Mouse (Mus musculus) heart, embryonic 15.5 days (tissue): ENCODE measurements around the gene Col23a1. TPM values are rescaled to one million over a fixed set of nuclear protein-coding genes. Genes with fewer than 3 reads are reported as not detected.
A peak's percentile ranks its signal among the peaks of the same experiment; 100 is the strongest.

Experiments used
- ATAC-seq: fragments of 200-750 bp; cut with Nextera tagmentation; replicated peaks from 2 replicates; pipeline ENCODE4 v1.8.0; 2017; ENCODE audit warnings: low read depth, moderate TSS enrichment; ENCODE audit not compliant: insufficient number of reproducible peaks, insufficient read depth, low FRiP score
- H3K27ac ChIP-seq: fragments of 300-500 bp; sonication (generic); 2 replicates; pipeline ENCODE4 v1.5.1; 2015; ENCODE audit warnings: mild to moderate bottlenecking, inconsistent platforms
- H3K27me3 ChIP-seq: fragments of 300-500 bp; sonication (generic); 2 replicates; pipeline ENCODE4 v1.6.1; 2015; ENCODE audit warnings: inconsistent platforms
- H3K36me3 ChIP-seq: fragments of 300-500 bp; sonication (generic); 2 replicates; pipeline ENCODE4 v1.6.1; 2015; ENCODE audit warnings: mild to moderate bottlenecking, inconsistent platforms
- H3K4me1 ChIP-seq: fragments of 300-500 bp; sonication (generic); replicated peaks from 2 replicates; pipeline ENCODE4 v1.6.1; 2015; ENCODE audit warnings: inconsistent platforms
- H3K4me2 ChIP-seq: fragments of 300-500 bp; sonication (generic); 2 replicates; pipeline ENCODE4 v1.6.1; 2015; ENCODE audit warnings: inconsistent platforms, mild to moderate bottlenecking, moderate library complexity
- H3K4me3 ChIP-seq: fragments of 300-500 bp; sonication (generic); 2 replicates; pipeline ENCODE4 v1.5.1; 2015; ENCODE audit warnings: mild to moderate bottlenecking, inconsistent platforms
- H3K9ac ChIP-seq: fragments of 300-500 bp; sonication (generic); 2 replicates; pipeline ENCODE4 v1.6.1; 2015; ENCODE audit warnings: mild to moderate bottlenecking, inconsistent platforms
- H3K9me3 ChIP-seq: fragments of 300-500 bp; sonication (generic); replicated peaks from 2 replicates; pipeline ENCODE4 v1.6.1; 2016; ENCODE audit warnings: inconsistent platforms
- WGBS: fragments of 180-500 bp; shearing (Covaris S2); methylation state at CpG from one replicate; pipeline ENCODE4 v1.1.7; 2015; ENCODE audit warnings: mixed read lengths; 5-methylcytosine and 5-hydroxymethylcytosine counted together
- polyA plus RNA-seq: library from polyadenylated mRNA; unstranded; fragments of >200 nt; fragmentation: Nextera tagmentation; extraction: Ambion mirVana; gene quantifications from 2 replicates; pipeline ENCODE4 v1.2.1, GENCODE M21; 2015

Gene Col23a1
- polyA plus RNA-seq, 1 experiment from 2014 or later: 7.2 TPM

DNA sequence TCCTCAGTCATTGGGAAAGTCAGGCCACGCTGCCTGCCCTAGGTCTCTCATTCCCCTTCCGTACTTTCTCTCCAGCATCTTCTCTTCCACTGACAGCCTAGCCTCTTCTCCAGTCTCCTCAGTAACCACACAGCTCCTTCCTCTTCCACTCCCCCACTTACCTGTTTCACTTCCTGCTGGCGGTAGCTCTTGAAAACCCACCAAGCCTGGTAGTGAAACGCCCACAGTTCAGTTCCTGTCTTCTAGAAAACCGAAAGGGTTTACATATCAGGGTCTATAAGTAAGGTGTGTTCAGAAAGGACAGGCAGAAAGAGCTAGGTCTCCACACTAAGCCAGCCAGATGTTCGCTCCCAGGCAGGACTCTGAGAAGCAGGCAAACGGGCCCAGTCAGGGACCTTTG, 287.9 kb downstream of the Col23a1 start:
- ATAC-seq: no peak
- no peak overlapping the region for H3K4me2 ChIP-seq
- H3K36me3 ChIP-seq: no peaks in the 10 kb centered on the region
- H3K4me3 ChIP-seq: no peak overlapping the region
- no peak overlapping the region for H3K9ac ChIP-seq
- H3K4me1 ChIP-seq: no peaks in the 10 kb centered on the region
- 79% methylated on average over 7 of the region's 7 CpGs for WGBS
- H3K9me3 ChIP-seq: no peaks in the 10 kb centered on the region
- no peak overlapping the region for H3K27ac ChIP-seq
- H3K27me3 ChIP-seq: no peaks in the 10 kb centered on the region

DNA sequence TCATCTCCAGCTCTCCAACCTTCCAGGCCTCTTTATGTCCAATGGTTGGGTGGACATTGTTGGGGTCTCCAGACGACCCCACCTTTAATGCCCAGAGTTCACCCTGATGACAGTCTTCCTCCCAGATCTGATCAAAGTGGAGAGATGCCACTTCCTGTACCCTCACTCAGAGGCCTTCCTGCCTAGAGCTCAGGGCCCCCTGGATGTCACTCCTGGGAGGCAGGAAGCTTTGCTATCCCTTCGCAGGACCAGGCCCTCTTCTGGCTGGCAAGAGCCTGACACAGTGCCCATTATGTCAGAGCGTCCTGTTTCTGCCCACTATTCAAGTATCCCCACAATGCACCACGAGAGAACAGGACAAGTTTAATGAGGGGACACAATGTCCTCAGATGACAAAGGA, 289.3 kb downstream of the Col23a1 start:
- Histone ChIP-seq H3K4me3 (no peak overlapping the region), H3K9me3 (no peaks in the 10 kb centered on the region), H3K27me3 (no peaks in the 10 kb centered on the region), H3K27ac (no peak overlapping the region), H3K4me2 (no peak overlapping the region), H3K36me3 (no peaks in the 10 kb centered on the region), H3K9ac (no peak overlapping the region), H3K4me1 (peaks cover 8% of the 10 kb centered on the region)
- ATAC-seq: no peak
- WGBS: 64% methylated on average over 4 of the region's 4 CpGs

- no peaks in the 10 kb centered on the region for H3K9me3 ChIP-seq
- no peak for ATAC-seq
- H3K9ac ChIP-seq: no peak overlapping the region
- H3K4me1 ChIP-seq: peaks cover 20% of the 10 kb centered on the region
- H3K4me3 ChIP-seq: no peak overlapping the region
- H3K4me2 ChIP-seq: no peak overlapping the region
- H3K36me3 ChIP-seq: peaks cover 11% of the 10 kb centered on the region; the same call in 1 of the 2 replicates
- H3K27ac ChIP-seq: no peak overlapping the region
- no peaks in the 10 kb centered on the region for H3K27me3 ChIP-seq
- 22% methylated on average over 8 of the region's 8 CpGs for WGBS
Observed at GRCm38 (mm10) chr11:51582713-51583112, 293.0 kb downstream of the Col23a1 start.

- ATAC-seq: peak; percentile 8
- Histone ChIP-seq H3K4me1 (peaks cover 20% of the 10 kb centered on the region), H3K27ac (peak overlapping the region; percentile 95), H3K9me3 (no peaks in the 10 kb centered on the region), H3K4me2 (peak overlapping the region; percentile 73), H3K4me3 (peak overlapping the region; percentile 72), H3K36me3 (peaks cover 22% of the 10 kb centered on the region; the same call in 1 of the 2 replicates), H3K9ac (peak overlapping the region; percentile 83), H3K27me3 (no peaks in the 10 kb centered on the region)
- WGBS: 11% methylated on average over 9 of the region's 9 CpGs
Observed at GRCm38 (mm10) chr11:51584057-51584430, 294.3 kb downstream of the Col23a1 start.

DNA sequence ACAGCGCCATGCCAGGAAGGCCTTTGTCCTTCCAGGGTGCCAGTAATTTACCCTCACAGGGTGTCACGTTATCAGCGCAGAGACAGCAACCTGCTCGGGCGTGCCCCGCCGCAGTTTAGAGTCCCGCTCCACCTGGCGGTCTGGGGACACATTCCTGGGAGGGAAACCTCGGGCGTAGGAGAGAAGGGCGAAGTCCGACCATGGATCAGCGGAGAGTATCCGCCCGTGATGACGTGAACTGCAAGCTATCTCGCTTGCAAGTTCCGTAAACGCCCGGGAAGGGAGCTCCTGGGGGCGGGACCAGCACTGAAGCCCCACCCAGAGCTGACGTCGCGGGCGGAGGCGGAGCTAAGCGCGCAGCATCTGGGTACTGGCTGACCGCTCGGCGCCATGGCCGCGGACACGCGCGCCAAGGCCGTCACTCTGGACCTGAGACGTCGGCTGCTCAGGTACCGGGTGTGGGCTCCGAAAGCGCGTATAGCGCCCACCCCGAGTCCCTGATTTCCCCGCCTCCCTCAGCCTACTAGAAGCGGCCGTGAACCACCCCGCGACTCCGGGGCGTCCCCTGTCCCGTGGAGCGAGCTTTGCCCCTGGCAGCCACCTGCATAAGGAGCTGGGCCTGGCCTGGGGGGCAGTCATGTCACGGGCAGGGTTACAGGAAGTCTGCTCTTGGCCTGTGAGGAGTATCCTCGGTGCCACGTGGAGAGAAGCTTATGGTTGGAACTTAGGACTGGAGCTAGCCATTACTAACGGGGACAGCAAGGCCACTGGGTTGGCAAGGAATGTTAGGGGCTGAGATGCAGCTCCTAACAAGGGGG, 294.9 kb downstream of the Col23a1 start, which contains the start of gene Phykpl:
TSS of gene Phykpl (plus strand) at position 327 of the 818 bp plus-strand sequence.
- peak within 1 kb of the TSS; percentile 72 for H3K4me3 ChIP-seq
- peak within 1 kb of the TSS; percentile 95 for H3K27ac ChIP-seq
- H3K4me1 ChIP-seq: peaks cover 20% of the 10 kb centered on the region
- H3K36me3 ChIP-seq: peaks cover 28% of the 10 kb centered on the region
- under 1% methylated on average over 59 of the region's 59 CpGs for WGBS
- peak within 1 kb of the TSS; percentile 73 for H3K4me2 ChIP-seq
- H3K27me3 ChIP-seq: no peaks in the 10 kb centered on the region
- peak; percentile 94 for ATAC-seq
- H3K9ac ChIP-seq: peak within 1 kb of the TSS; percentile 83
- no peaks in the 10 kb centered on the region for H3K9me3 ChIP-seq

DNA sequence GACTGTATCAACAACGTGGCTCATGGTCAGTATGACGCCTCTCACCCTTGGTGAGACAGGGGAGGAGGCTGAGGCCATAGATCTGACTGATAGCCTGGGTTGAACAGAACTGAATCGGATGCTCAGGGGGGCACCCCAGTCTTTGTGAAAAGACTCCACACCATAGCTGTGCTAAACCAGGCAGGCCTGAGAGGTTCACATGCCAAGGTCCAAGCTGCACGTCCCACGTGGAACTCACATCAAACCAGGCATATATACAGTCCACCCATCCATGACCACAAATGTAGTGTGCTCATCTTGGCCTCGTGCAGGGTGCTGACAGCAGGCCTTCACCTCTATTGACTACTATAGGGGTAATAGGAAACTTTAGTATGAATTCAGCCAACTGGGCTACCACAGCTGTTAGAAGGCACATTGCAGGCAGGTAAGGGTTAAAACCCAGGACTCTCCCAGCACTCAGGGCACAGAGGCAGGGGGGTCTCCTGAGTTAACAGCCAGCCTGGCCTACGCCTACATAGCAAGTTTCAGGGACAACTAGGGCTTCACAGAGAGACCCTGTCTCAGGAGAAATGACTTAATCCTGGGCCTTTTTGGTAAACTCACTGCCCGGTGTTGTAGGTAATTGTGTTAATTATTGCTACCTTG, 296.0 kb downstream of the Col23a1 start:
- 58% methylated on average over 8 of the region's 8 CpGs for WGBS
- Histone ChIP-seq H3K4me2 (peak overlapping the region; percentile 73), H3K9ac (peak overlapping the region; percentile 83)

GRCm38 (mm10) chr11:51586411-51586810, 296.7 kb downstream of the Col23a1 start:
- Histone ChIP-seq H3K9me3 (no peaks in the 10 kb centered on the region), H3K27ac (no peak overlapping the region), H3K4me3 (no peak overlapping the region), H3K27me3 (no peaks in the 10 kb centered on the region), H3K9ac (no peak overlapping the region), H3K36me3 (peaks cover 38% of the 10 kb centered on the region), H3K4me1 (peaks cover 23% of the 10 kb centered on the region), H3K4me2 (no peak overlapping the region)
- 92% methylated on average over 13 of the region's 13 CpGs for WGBS
- no peak for ATAC-seq

More for the DNA sequence above, 296.0 kb downstream of the Col23a1 start:
- H3K27ac ChIP-seq: peak overlapping the region; percentile 95
- H3K4me1 ChIP-seq: peaks cover 20% of the 10 kb centered on the region
- ATAC-seq: no peak
- peaks cover 34% of the 10 kb centered on the region for H3K36me3 ChIP-seq
- no peaks in the 10 kb centered on the region for H3K27me3 ChIP-seq
- no peaks in the 10 kb centered on the region for H3K9me3 ChIP-seq
- peak overlapping the region; percentile 72 for H3K4me3 ChIP-seq

- no peak overlapping the region for H3K4me2 ChIP-seq
- peaks cover 23% of the 10 kb centered on the region for H3K4me1 ChIP-seq
- no peaks in the 10 kb centered on the region for H3K9me3 ChIP-seq
- no peak overlapping the region for H3K4me3 ChIP-seq
- peaks cover 44% of the 10 kb centered on the region for H3K36me3 ChIP-seq
- 83% methylated on average over 1 of the region's 1 CpGs for WGBS
- no peak overlapping the region for H3K9ac ChIP-seq
- H3K27ac ChIP-seq: no peak overlapping the region
- ATAC-seq: no peak
- no peaks in the 10 kb centered on the region for H3K27me3 ChIP-seq
Observed at GRCm38 (mm10) chr11:51587059-51587458, 297.3 kb downstream of the Col23a1 start.

DNA sequence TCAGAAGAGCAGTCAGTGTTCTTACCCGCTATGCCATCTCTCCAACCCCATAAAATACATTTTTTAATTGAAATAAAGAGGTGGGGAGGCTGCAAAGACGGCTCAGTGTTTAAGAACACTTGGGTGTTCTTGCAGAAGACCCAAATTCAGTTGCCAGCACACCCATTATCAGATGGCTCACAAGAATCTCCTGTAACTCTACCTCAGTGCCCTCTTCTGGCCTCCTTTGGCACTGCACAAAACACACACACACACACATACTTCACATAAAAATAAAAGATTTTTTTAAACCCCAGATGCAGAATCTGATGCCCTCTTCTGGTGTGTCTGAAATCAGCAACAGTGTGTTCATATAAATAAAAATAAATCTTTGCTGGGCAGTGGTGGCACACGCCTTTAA, 299.1 kb downstream of the Col23a1 start:
- no peaks in the 10 kb centered on the region for H3K9me3 ChIP-seq
- peaks cover 62% of the 10 kb centered on the region for H3K36me3 ChIP-seq
- peaks cover 17% of the 10 kb centered on the region for H3K4me1 ChIP-seq
- H3K4me3 ChIP-seq: no peak overlapping the region
- no peak overlapping the region for H3K27ac ChIP-seq
- WGBS: 94% methylated on average over 3 of the region's 3 CpGs
- no peaks in the 10 kb centered on the region for H3K27me3 ChIP-seq
- H3K9ac ChIP-seq: no peak overlapping the region
- no peak for ATAC-seq
- H3K4me2 ChIP-seq: no peak overlapping the region

DNA sequence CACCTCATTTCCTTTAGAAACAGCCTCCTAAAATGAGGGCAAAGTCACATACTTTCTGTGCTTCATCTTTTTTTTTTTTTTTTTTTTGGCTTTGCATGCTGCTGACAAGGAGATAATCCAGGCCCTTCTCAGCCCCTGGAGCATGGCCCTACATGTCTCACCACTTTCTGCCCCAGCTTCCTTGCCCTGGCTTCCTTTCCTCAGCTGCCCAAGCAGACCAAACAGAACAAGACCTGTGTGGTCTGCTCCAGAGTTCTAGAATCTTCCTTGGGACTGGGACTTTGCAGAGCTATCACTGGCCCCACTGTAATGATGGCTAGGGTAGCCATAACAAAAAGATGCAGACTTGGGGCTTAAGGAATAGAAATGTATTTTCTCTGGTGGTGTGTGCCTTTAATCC, 300.3 kb downstream of the Col23a1 start:
- Histone ChIP-seq H3K27ac (no peak overlapping the region), H3K4me1 (peaks cover 15% of the 10 kb centered on the region), H3K9ac (no peak overlapping the region), H3K4me3 (no peak overlapping the region), H3K27me3 (no peaks in the 10 kb centered on the region), H3K36me3 (peaks cover 72% of the 10 kb centered on the region), H3K9me3 (no peaks in the 10 kb centered on the region), H3K4me2 (no peak overlapping the region)
- ATAC-seq: no peak

DNA sequence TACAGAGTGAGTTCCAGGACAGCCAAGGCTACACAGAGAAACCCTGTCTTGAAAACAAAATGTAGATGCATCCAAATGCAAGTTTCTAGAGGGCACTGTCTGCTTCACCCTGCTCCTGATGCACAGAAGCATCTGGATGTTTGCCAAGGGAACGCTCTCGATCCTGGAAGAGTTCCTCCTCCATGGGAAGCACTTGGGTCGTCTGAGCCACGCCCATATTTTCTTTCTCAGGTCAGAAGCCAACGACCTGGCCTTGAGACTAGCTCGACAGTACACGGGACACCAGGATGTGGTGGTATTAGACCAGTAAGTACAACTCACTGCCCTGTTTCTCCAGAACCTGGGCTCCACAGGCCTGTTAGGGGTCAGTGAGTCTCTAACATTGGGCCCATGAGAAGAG, 301.4 kb downstream of the Col23a1 start:
- peaks cover 83% of the 10 kb centered on the region for H3K36me3 ChIP-seq
- peaks cover 5% of the 10 kb centered on the region; the same call in 1 of the 2 replicates for H3K4me1 ChIP-seq
- H3K9me3 ChIP-seq: no peaks in the 10 kb centered on the region
- no peak overlapping the region for H3K4me2 ChIP-seq
- H3K27me3 ChIP-seq: no peaks in the 10 kb centered on the region
- ATAC-seq: no peak
- no peak overlapping the region for H3K9ac ChIP-seq
- WGBS: 49% methylated on average over 7 of the region's 7 CpGs
- no peak overlapping the region for H3K4me3 ChIP-seq
- H3K27ac ChIP-seq: no peak overlapping the region
